Mouse (Mus musculus): ENCODE measurements around the gene Kidins220.
A peak's percentile ranks its signal among the peaks of the same experiment; 100 is the strongest.

Kidins220 gene

GRCm38 (mm10) chr12:25024862-25025545 lies 50.3 kb downstream of the Kidins220 start:
- DNase-seq (ENCODE audit: low spot score in 2 of 2): no peak

GRCm38 (mm10) chr12:25026308-25026707 lies 51.6 kb downstream of the Kidins220 start:
- no peak for DNase-seq (ENCODE audit: low spot score in 2 of 2)

GRCm38 (mm10) chr12:25027416-25027815 lies 52.7 kb downstream of the Kidins220 start:
- DNase-seq (ENCODE audit: low spot score in 2 of 2): peak; percentile 57 to 63

- no peak for DNase-seq (ENCODE audit: low spot score in 2 of 2)
These were observed 59.1 kb downstream of the Kidins220 start for GRCm38 (mm10) chr12:25033662-25034337.

- no peak for DNase-seq (ENCODE audit: low spot score in 2 of 2)
These were observed 59.7 kb downstream of the Kidins220 start for GRCm38 (mm10) chr12:25034338-25034953.

- DNase-seq (ENCODE audit: low spot score in 2 of 2): no peak
These were observed 61.3 kb downstream of the Kidins220 start for GRCm38 (mm10) chr12:25036024-25036423.

- DNase-seq (ENCODE audit: low spot score in 2 of 2): no peak
These were observed 62.5 kb downstream of the Kidins220 start for GRCm38 (mm10) chr12:25037222-25037621.

- DNase-seq (ENCODE audit: low spot score in 2 of 2): no peak
These were observed 63.2 kb downstream of the Kidins220 start for GRCm38 (mm10) chr12:25037681-25038472.

GRCm38 (mm10) chr12:25044056-25044455 lies 69.3 kb downstream of the Kidins220 start:
- no peak for DNase-seq (ENCODE audit: low spot score in 2 of 2)

- no peak for DNase-seq (ENCODE audit: low spot score in 2 of 2)
These were observed 69.9 kb downstream of the Kidins220 start for GRCm38 (mm10) chr12:25044579-25044978.

GRCm38 (mm10) chr12:25049253-25049652 lies 74.5 kb downstream of the Kidins220 start:
- no peak for DNase-seq (ENCODE audit: low spot score in 2 of 2)

- DNase-seq (ENCODE audit: low spot score in 2 of 2): no peak
These were observed 79.8 kb downstream of the Kidins220 start for GRCm38 (mm10) chr12:25054511-25054910.

GRCm38 (mm10) chr12:25054963-25055362 lies 80.2 kb downstream of the Kidins220 start:
- no peak for DNase-seq (ENCODE audit: low spot score in 2 of 2)

GRCm38 (mm10) chr12:25059487-25060200 lies 84.9 kb downstream of the Kidins220 start:
- DNase-seq (ENCODE audit: low spot score in 2 of 2): no peak

- no peak for DNase-seq (ENCODE audit: low spot score in 2 of 2)
These were observed 86.2 kb downstream of the Kidins220 start for GRCm38 (mm10) chr12:25060901-25061300.

GRCm38 (mm10) chr12:25062264-25062663 lies 87.5 kb downstream of the Kidins220 start:
- DNase-seq (ENCODE audit: low spot score in 2 of 2): no peak

- DNase-seq (ENCODE audit: low spot score in 2 of 2): no peak
These were observed 98.6 kb downstream of the Kidins220 start for GRCm38 (mm10) chr12:25073374-25073773.

- no peak for DNase-seq (ENCODE audit: low spot score in 2 of 2)
These were observed 99.6 kb downstream of the Kidins220 start for GRCm38 (mm10) chr12:25074344-25074743.

GRCm38 (mm10) chr12:25083260-25084178 lies 108.8 kb downstream of the Kidins220 start:
- no peak for DNase-seq (ENCODE audit: low spot score in 2 of 2)

- no peak for DNase-seq (ENCODE audit: low spot score in 2 of 2)
These were observed 112.2 kb downstream of the Kidins220 start for GRCm38 (mm10) chr12:25086966-25087365.
